Mouse (Mus musculus) A20 (cell line): ENCODE results near the gene Cldn3.

Source experiments
- DNase-seq: peaks from one replicate; pipeline ENCODE4 v3.0.0-alpha.2; 2011; ENCODE audit warnings: low read depth, low spot score

Gene Cldn3

GRCm38 (mm10) chr5:134965852-134966821 is 19.9 kb upstream of the Cldn3 start:
- DNase-seq: peak; percentile 86

GRCm38 (mm10) chr5:134967164-134967944 is 18.7 kb upstream of the Cldn3 start:
- no peak for DNase-seq

GRCm38 (mm10) chr5:134970671-134971070 is 15.3 kb upstream of the Cldn3 start:
- no peak for DNase-seq

GRCm38 (mm10) chr5:134973081-134973480 is 12.9 kb upstream of the Cldn3 start:
- DNase-seq: no peak

- no peak for DNase-seq
Observed at GRCm38 (mm10) chr5:134973526-134973925, 12.5 kb upstream of the Cldn3 start.

DNA sequence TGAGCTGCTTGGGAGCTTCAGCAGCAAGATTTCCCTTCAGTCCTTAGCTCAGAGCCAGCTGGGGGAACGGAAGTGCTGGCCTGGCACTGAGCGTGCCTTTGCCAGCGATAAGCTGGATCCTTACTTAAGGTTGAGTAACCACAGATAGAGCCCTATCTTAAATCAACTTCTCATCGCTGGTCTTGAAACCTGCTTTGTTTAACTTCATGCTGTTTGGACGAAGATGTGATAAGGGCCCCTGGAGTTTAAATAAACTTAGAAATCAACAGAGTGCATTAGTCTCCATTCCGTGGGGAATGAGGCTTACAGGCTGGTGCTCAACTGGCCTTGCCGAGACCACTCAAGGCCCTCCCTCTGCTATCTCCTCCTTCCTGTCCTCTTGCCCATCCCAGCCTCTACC is 11.7 kb upstream of the Cldn3 start:
- no peak for DNase-seq

- no peak for DNase-seq
Observed at GRCm38 (mm10) chr5:134974921-134975320, 11.1 kb upstream of the Cldn3 start.

GRCm38 (mm10) chr5:134976164-134976563 is 9.8 kb upstream of the Cldn3 start:
- no peak for DNase-seq

GRCm38 (mm10) chr5:134976577-134977250 is 9.3 kb upstream of the Cldn3 start:
- DNase-seq: no peak

- DNase-seq: no peak
Observed at GRCm38 (mm10) chr5:134977837-134978236, 8.2 kb upstream of the Cldn3 start.

GRCm38 (mm10) chr5:134981149-134981548 is 4.9 kb upstream of the Cldn3 start:
- no peak for DNase-seq

DNA sequence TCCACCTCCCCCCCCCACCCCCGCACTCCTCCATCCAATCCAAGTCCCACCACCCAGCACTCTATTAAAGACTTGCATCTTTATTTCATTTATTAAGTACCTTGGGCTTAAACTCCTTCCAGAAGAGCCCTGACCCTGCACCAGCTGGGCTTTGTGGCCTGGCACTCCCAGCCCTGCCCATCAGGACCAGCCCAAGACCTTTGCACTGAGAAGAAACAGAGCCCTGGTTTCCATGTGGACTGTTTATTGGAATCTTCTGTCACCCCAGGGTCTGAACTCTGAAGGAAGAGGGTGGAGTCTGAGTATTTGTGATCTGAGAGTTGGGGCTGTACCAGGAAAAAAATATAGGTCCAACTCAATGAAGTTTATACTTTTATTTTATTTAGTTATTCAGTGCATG is 2.9 kb upstream of the Cldn3 start:
- DNase-seq: no peak

GRCm38 (mm10) chr5:134983771-134984170 is 2.2 kb upstream of the Cldn3 start:
- DNase-seq: no peak

DNA sequence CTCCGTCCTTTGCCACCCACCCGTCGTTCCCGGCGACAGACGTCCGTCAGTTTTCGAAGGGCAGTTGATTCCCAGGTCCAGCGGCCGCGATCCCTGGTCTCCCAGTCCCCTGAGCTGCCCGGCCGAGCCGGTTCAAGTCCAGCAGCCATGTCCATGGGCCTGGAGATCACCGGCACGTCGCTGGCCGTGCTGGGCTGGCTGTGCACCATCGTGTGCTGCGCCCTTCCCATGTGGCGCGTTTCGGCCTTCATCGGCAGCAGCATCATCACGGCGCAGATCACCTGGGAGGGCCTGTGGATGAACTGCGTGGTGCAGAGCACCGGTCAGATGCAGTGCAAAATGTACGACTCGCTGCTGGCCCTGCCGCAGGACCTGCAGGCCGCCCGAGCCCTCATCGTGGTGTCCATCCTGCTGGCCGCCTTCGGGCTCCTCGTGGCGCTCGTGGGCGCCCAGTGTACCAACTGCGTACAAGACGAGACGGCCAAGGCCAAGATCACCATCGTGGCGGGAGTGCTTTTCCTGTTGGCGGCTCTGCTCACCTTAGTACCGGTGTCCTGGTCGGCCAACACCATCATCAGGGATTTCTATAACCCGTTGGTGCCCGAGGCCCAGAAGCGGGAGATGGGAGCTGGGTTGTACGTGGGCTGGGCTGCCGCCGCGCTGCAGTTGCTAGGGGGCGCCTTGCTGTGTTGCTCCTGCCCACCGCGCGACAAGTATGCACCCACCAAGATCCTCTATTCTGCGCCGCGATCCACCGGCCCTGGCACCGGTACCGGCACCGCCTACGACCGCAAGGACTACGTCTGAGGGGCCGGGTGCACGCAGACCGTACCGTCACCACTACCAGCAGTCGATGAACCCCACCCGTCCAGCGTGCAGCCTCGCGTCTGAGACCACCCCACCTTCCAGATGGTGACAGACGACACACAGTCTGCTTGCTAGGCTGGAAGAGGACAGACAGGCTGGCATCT is 569 bp downstream of the Cldn3 start:
- DNase-seq: no peak

DNA sequence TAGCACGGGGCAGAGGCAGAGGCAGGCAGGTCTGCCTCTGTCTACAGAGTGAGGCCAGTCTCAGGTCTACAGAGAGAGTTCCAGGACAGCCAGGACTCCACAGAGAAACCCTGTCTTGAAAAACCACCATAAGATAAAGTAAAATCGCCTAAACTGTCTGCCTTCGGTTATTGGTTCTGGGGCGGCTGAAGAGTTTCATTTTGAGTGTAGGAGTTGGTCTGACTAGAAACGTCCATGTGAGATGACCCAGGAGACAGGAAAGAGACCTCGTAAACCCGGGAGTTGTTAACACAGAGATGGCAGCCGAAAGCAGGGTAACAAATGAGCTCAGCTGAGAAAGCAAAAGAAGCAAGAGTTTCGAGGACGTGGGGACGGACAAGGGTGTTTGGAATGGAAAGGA is 3.2 kb downstream of the Cldn3 start:
- DNase-seq: peak; percentile 10

DNA sequence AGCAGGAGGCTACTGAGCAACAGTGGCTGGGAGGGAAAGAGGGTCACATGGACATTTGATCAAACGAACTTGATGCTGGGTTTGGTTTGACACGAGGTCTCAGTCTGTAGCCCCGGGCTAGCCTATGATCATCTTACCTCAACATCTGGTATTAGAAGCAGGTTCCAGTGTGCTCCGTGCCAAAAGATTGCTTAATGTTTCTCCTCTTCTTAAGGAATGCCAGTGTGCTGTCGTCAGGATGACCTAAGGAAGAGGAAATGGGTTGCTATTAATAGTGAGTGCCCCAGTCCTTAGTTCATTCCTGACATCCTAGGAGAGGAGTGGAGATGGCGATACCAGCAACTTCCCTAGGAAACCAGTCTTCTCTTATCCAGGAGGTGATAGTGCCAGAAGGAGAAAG is 3.7 kb downstream of the Cldn3 start:
- no peak for DNase-seq

DNA sequence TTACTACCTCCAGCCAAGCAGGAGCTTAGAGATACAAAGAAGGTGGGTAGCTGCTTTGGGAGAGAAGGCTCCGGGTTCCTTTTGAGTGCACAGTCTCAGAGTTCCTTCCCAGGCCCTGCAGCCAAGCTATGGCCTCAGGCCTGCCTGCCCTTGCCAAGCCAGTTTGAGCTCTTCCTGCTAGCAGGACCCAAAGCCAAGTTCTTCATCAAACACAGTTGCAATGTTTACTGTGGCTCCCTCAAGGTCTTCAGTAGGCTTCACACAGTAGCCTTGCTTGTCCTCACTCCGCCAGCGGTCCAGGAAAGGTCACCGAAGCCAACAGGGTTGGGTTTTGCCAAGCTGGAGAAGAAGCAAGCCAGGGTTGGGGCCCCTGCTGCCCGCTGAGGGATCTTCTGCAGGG is 6.6 kb downstream of the Cldn3 start:
- no peak for DNase-seq

DNA sequence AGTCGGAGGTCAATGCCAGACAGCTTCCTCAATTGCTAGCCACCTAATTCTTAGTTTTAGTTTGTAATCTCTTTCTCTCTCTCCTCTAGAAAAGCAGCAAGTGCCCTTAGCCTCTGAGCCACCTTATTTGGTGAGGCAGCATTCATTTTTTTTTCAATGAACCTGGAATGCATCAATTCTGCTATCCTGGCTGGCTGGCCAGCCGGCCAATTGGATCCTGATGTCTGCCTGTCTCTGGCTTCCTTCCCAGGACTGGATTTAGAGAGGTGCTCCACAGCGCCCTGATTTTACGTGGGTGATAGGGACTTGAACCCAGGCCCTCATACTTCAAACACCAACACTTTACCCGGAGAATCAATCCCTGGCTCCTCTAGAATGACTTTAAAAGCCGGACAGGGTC is 12.3 kb downstream of the Cldn3 start:
- DNase-seq: no peak

DNA sequence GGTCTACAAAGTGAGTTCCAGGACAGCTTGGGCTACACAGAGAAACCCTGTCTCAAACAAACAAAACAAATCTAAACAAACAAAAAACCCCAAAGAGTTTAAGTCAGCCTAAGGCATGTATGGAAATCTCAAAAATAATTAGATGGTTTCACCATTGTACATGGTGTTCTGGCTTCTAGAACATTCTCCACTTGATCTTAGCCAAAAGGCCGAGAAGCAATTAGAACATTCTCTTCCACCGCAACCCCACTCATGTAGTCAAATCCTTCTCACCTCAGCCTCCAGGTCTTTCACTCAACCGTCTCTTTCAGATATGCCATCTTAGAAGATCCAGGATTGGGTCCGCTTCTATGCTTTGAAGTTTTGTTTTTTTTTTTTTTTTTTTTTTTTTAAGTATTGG is 13.8 kb downstream of the Cldn3 start:
- no peak for DNase-seq

GRCm38 (mm10) chr5:135000751-135001150 is 14.7 kb downstream of the Cldn3 start:
- DNase-seq: no peak

GRCm38 (mm10) chr5:135001309-135001708 is 15.3 kb downstream of the Cldn3 start:
- peak; percentile 70 for DNase-seq
